Mouse (Mus musculus) hindbrain, embryonic 14.5 days (tissue): ENCODE measurements around the gene a. TPM values are rescaled to one million over a fixed set of nuclear protein-coding genes. Genes with fewer than 3 reads are reported as not detected.

Experiments
- ATAC-seq: fragments of 200-750 bp; cut with Nextera tagmentation; 2 replicates; pipeline ENCODE4 v1.8.0; 2017; ENCODE audit warnings: moderate number of reproducible peaks, mild to moderate bottlenecking, moderate TSS enrichment, moderate library complexity; ENCODE audit not compliant: low FRiP score
- DNase-seq: peaks from one replicate; pipeline ENCODE4 v3.0.0-alpha.2; 2015; ENCODE audit warnings: low spot score
- H3K27ac ChIP-seq: fragments of 300-500 bp; sonication (generic); 2 replicates; pipeline ENCODE4 v1.5.1; 2014; ENCODE audit warnings: mild to moderate bottlenecking, moderate library complexity
- H3K27me3 ChIP-seq: fragments of 300-500 bp; sonication (generic); 2 replicates; pipeline ENCODE4 v1.6.1; 2014; ENCODE audit warnings: mild to moderate bottlenecking, low read length, mixed read lengths; ENCODE audit not compliant: control insufficient read depth, insufficient read depth
- H3K36me3 ChIP-seq: fragments of 300-500 bp; sonication (generic); replicated peaks from 2 replicates; pipeline ENCODE4 v1.6.1; 2014; ENCODE audit not compliant: control insufficient read depth, insufficient read depth
- H3K4me1 ChIP-seq: fragments of 300-500 bp; sonication (generic); replicated peaks from 2 replicates; pipeline ENCODE4 v1.6.1; 2014; ENCODE audit warnings: antibody characterized with exemption, low read length, mixed read lengths; ENCODE audit not compliant: control insufficient read depth, insufficient read depth
- H3K4me2 ChIP-seq: fragments of 300-500 bp; sonication (generic); replicated peaks from 2 replicates; pipeline ENCODE4 v1.6.1; 2014; ENCODE audit warnings: mild to moderate bottlenecking, moderate library complexity
- H3K4me3 ChIP-seq: fragments of 300-500 bp; sonication (generic); replicated peaks from 2 replicates; pipeline ENCODE4 v1.5.1; 2014; ENCODE audit warnings: mild to moderate bottlenecking, low read length
- H3K9ac ChIP-seq: fragments of 300-500 bp; sonication (generic); 2 replicates; pipeline ENCODE4 v1.6.1; 2014
- H3K9me3 ChIP-seq: fragments of 300-500 bp; sonication (generic); 2 replicates; pipeline ENCODE4 v1.6.1; 2016; ENCODE audit warnings: low read length; ENCODE audit not compliant: control insufficient read depth
- WGBS: fragments of 180-500 bp; shearing (Covaris S2); extraction: QIAGEN DNeasy Blood & Tissue Kit; methylation state at CpG from one replicate; pipeline ENCODE4 v1.1.7; 2014; 5-methylcytosine and 5-hydroxymethylcytosine counted together
- polyA plus RNA-seq: library from polyadenylated mRNA; unstranded; fragments of >200 nt; fragmentation: Nextera tagmentation; extraction: Ambion mirVana; gene quantifications from 2 replicates; pipeline ENCODE4 v1.2.1, GENCODE M21; 2014

The a gene
- polyA plus RNA-seq: 0.93 and 1.3 TPM in 2 replicates

DNA sequence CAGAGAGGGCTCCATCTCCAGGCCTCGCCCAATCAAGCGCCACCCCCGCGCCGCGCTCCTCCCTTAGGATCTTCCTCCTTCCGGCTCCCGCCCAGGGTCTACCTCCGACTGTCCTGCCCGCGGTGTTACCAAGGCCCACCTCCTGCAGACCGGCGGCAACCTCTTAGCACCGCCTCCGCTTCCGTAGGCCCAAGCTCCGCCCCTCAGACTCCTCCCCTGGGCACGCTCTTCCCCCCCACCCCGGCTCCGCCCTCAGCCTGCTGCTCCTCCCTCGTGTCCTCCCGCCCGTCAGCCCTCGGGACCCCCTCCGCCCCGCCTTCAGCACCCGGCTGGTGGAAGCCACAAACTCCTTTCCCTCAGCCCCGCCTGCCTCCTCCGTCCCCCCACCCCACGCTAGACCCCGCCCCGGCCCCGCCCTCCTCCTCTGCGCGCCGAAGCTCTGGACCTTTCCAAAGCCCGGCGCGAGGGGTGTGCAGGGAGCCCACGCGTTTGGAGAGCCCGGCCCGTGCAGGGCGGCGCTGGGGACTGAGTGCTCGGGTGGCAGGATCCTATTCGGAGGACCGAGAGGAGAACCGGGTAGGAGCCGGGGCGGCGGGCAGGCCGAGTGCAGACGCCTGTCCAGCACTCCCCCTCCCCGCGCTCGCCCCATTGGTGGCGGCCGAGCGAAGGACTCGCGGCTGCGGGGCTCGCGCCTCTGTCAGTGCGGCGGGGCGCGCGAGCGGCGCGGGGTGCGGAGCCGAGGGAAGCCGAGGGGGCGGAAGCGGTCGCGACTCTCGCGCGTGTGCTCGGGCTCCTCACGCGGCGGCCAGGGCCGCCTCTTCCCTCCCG is at the start of gene a, which contains the start of gene Raly:
Gene a (plus strand): TSS at position 747 of the 828 bp plus-strand sequence.
Gene Raly (plus strand): TSS at position 441 of the 828 bp plus-strand sequence.
- Histone ChIP-seq H3K4me3 (peak within 1 kb of the TSS; percentile 92), H3K9me3 (no peaks in the 10 kb centered on the region), H3K9ac (peak within 1 kb of the TSS; percentile 85), H3K4me2 (peak within 1 kb of the TSS; percentile 81), H3K27ac (peak within 1 kb of the TSS; percentile 100), H3K27me3 (no peaks in the 10 kb centered on the region), H3K4me1 (peaks cover 24% of the 10 kb centered on the region), H3K36me3 (no peaks in the 10 kb centered on the region)
- WGBS: under 1% methylated on average over 66 of the region's 89 CpGs
- peak; percentile 96 for ATAC-seq
- peak; percentile 92 for DNase-seq

DNA sequence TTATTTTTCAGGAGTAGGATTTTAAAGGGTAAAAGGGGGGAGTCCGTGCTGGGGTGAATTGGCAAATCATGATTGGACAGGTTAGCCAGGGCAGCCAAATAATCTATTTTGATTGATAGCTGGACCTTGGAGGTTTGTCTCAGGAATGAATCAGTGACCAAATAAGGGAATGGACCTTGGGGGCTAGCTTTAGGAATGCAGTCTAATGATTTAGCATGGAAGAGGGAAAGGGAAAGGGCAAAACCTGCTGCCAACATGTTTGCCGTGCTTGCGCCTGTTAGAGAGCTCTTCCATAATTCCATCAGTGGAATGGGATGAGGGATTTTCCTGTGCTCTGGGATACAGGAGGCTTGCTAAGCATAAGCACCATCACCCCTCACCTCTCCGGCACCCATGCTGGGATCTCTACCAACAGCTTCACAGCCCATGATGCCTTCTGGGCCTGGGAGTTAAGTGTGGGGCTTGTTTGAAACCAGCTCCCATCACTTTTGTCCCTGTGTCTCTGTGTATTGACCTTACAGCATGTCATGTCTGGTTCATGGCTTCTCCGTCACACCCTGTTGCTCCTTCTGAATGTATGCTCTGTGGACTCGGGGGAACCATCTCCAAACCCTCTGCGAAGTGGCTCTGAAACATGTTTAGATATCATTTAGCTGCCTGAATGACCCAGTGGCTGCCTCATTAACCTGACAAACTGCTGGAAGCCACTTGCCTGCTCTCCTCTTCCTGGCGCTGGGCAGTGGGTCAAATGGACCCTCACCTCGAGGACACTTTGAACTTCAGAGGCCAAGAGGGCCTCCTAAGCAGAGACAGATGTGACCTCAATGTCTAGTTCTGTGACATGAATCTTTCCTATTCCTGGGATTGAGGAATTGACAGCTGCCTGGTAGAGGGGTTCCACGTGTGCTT is 48.0 kb upstream of the a start:
- WGBS: 75% methylated on average over 10 of the region's 10 CpGs
- Histone ChIP-seq H3K27ac (no peak overlapping the region), H3K9me3 (no peaks in the 10 kb centered on the region), H3K27me3 (no peaks in the 10 kb centered on the region), H3K9ac (no peak overlapping the region; the same call in 1 of the 2 replicates), H3K36me3 (no peaks in the 10 kb centered on the region), H3K4me2 (no peak overlapping the region), H3K4me1 (0 out of 2 replicates have a peak, but pooled peaks cover 4% of the 10 kb centered on the region), H3K4me3 (no peak overlapping the region)
- ATAC-seq (no peak), DNase-seq (no peak)

DNA sequence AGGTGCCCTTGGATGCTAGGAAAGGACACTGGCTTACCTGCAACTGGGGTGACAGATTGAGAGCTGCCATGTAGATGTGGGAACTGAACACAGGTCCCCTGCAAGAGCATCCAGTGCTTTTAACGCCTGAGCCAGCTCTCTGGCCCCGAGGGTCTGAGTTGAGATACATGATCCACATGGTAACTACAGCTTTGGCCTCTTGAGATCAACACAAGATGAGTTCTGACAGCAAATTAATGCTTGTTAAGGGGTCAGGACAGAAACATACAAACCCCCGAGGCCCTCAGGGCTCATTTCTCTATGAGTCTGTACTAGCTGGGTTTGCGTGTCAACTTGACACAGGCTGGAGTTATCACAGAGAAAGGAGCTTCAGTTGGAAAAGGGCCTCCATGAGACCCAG is 47.3 kb upstream of the a start:
- H3K36me3 ChIP-seq: no peaks in the 10 kb centered on the region
- no peak overlapping the region for H3K9ac ChIP-seq
- peaks cover 7% of the 10 kb centered on the region; the same call in 1 of the 2 replicates for H3K4me1 ChIP-seq
- H3K9me3 ChIP-seq: no peaks in the 10 kb centered on the region
- WGBS: 67% methylated on average over 4 of the region's 4 CpGs
- no peak overlapping the region for H3K4me3 ChIP-seq
- DNase-seq (no peak), ATAC-seq (no peak)
- H3K4me2 ChIP-seq: no peak overlapping the region
- H3K27ac ChIP-seq: no peak overlapping the region
- no peaks in the 10 kb centered on the region for H3K27me3 ChIP-seq

GRCm38 (mm10) chr2:154748383-154748782 is 42.8 kb upstream of the a start:
- no peaks in the 10 kb centered on the region for H3K36me3 ChIP-seq
- H3K4me3 ChIP-seq: no peak overlapping the region
- no peak overlapping the region for H3K4me2 ChIP-seq
- no peaks in the 10 kb centered on the region for H3K27me3 ChIP-seq
- H3K9ac ChIP-seq: no peak overlapping the region
- peak overlapping the region; percentile 78; the same call in 1 of the 2 replicates for H3K27ac ChIP-seq
- no peak for DNase-seq
- peaks cover 14% of the 10 kb centered on the region for H3K4me1 ChIP-seq
- WGBS: 87% methylated on average over 2 of the region's 2 CpGs
- no peaks in the 10 kb centered on the region for H3K9me3 ChIP-seq
- no peak for ATAC-seq

DNA sequence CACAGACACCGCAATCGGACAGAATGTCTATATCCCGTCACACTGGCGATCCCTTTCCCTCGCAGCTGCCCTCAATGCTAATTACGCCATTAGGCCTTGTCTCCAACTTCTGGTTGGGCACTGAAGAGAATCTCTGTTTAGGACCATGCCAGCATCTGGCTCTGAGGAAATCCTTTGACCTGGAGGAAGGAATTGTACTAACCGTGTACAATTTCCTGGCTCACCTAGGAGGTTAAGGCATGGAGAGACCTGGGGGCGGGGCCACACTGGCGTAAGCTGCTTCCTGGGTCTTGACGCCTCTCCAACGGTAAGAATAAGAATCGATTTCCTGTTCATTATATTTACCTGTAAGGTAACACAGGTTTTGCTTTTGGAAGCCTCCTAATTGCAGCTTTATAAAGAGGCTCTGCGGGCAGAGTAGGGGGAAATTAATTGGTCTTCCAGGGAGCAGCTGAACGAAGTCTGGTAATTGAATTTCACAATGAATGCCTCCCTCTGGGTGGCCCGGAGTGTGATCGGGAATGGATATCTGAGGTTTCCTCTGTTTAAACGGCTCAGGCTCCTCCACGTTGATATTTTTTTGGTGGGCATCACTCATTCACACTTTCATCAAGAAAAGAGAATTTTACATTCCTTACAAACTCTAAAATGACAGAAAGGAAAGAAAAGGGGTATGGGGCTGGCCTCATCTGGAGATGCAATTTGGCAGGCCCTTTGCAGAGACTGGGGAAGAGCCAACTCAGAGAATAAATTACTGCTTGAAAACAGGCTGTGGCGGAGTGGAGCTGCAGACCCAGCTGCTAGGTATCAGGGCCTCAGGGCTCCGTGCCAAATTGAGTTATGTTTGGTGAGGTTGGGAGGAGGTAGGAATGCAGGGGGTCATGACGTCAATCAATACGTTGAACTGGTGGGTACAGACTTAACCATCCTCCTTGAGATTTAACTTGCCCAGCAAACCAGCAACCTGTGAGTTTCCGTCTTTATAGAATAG is 41.9 kb upstream of the a start:
- no peaks in the 10 kb centered on the region for H3K27me3 ChIP-seq
- DNase-seq (peak; percentile 76), ATAC-seq (peak; percentile 80)
- 35% methylated on average over 23 of the region's 23 CpGs for WGBS
- H3K4me2 ChIP-seq: peak overlapping the region; percentile 28
- peaks cover 14% of the 10 kb centered on the region for H3K4me1 ChIP-seq
- H3K27ac ChIP-seq: peak overlapping the region; percentile 78
- H3K4me3 ChIP-seq: no peak overlapping the region
- H3K9ac ChIP-seq: no peak overlapping the region
- H3K36me3 ChIP-seq: no peaks in the 10 kb centered on the region
- H3K9me3 ChIP-seq: no peaks in the 10 kb centered on the region

- Histone ChIP-seq H3K27ac (no peak overlapping the region), H3K9ac (no peak overlapping the region), H3K4me2 (no peak overlapping the region), H3K4me3 (no peak overlapping the region), H3K4me1 (peaks cover 14% of the 10 kb centered on the region), H3K36me3 (no peaks in the 10 kb centered on the region), H3K27me3 (no peaks in the 10 kb centered on the region), H3K9me3 (no peaks in the 10 kb centered on the region)
- WGBS: 47% methylated on average over 8 of the region's 8 CpGs
- DNase-seq (no peak), ATAC-seq (no peak)
Measured at GRCm38 (mm10) chr2:154751924-154752323, 39.3 kb upstream of the a start.

DNA sequence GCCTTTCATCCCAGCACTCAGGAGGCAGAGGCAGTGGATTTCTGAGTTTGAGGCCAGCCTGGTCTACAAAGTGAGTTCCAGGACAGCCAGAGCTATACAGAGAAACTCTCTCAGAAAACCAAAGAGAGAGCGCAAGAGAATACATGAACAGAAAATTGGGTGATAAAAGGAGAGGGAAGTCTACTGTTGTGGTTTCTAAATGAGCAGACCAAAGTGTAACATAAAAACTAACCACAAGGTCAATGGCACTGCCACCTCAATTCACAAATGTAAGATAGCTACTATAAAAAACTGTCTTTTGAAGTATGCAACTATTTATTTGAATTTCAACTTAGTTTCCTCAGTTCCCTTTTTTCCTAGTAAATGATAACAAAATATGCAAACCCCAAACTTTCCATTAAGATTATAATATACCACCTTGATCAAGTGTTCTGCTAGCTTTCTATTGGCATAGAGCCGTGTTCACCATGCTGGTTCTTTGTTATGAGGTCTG is 37.1 kb upstream of the a start:
- no peaks in the 10 kb centered on the region for H3K9me3 ChIP-seq
- no peaks in the 10 kb centered on the region for H3K27me3 ChIP-seq
- no peaks in the 10 kb centered on the region for H3K36me3 ChIP-seq
- H3K27ac ChIP-seq: no peak overlapping the region
- H3K4me3 ChIP-seq: no peak overlapping the region
- DNase-seq: no peak
- peaks cover 9% of the 10 kb centered on the region for H3K4me1 ChIP-seq
- 95% methylated on average over 2 of the region's 2 CpGs for WGBS
- no peak for ATAC-seq
- H3K4me2 ChIP-seq: no peak overlapping the region
- H3K9ac ChIP-seq: no peak overlapping the region

DNA sequence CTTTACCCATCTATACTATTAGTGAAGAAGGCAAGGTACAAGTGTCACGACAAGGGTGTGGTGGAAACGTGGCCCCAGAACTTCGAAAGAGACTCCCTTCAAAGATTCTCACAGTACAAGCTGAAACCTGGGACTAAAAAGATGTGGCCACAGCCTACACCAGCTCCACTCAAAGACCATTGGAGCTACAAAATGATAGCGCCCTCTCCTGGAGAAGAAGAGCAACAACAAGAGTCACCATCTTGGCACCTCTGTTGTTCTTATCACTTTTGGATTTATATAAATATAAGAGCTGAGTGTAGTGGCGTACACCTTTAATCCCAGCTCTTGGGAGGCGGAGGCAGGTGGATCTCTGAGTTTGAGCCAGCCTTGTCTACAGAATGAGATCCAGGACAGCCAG is 35.4 kb upstream of the a start:
- H3K36me3 ChIP-seq: no peaks in the 10 kb centered on the region
- H3K4me3 ChIP-seq: no peak overlapping the region
- H3K27ac ChIP-seq: no peak overlapping the region
- no peak for DNase-seq
- no peaks in the 10 kb centered on the region for H3K4me1 ChIP-seq
- H3K9me3 ChIP-seq: no peaks in the 10 kb centered on the region
- no peak overlapping the region for H3K4me2 ChIP-seq
- H3K9ac ChIP-seq: no peak overlapping the region
- H3K27me3 ChIP-seq: no peaks in the 10 kb centered on the region
- WGBS: 63% methylated on average over 6 of the region's 6 CpGs
- no peak for ATAC-seq
